Mouse (Mus musculus) activated CD4-positive, CD25-positive, alpha-beta regulatory T cell, adult 4 months (primary cell): ENCODE results near the gene Agmo. TPM values are rescaled to one million over a fixed set of nuclear protein-coding genes. Genes with fewer than 3 reads are reported as not detected.

Source experiments
- ATAC-seq: one replicate; pipeline ENCODE4 v1.8.0; 2017
- polyA plus RNA-seq, 2 experiments: library from polyadenylated mRNA; unstranded; fragments of 100-300 nt; shearing (Covaris generic); gene quantifications; one replicate each; pipeline ENCODE4 v1.2.1; 2017

Agmo gene
- polyA plus RNA-seq, 2 experiments from 2014 or later: 0.52 to 0.83 TPM

GRCm38 (mm10) chr12:37442486-37443013, 201.1 kb downstream of the Agmo start:
- no peak for ATAC-seq

GRCm38 (mm10) chr12:37445255-37445654, 203.8 kb downstream of the Agmo start:
- no peak for ATAC-seq

- ATAC-seq: no peak
These were observed 208.2 kb downstream of the Agmo start for GRCm38 (mm10) chr12:37449597-37449996.

GRCm38 (mm10) chr12:37450366-37451156, 209.1 kb downstream of the Agmo start:
- no peak for ATAC-seq

- ATAC-seq: no peak
These were observed 230.2 kb downstream of the Agmo start for GRCm38 (mm10) chr12:37471631-37472030.

- no peak for ATAC-seq
These were observed 235.4 kb downstream of the Agmo start for GRCm38 (mm10) chr12:37476849-37477248.

- no peak for ATAC-seq
These were observed 246.6 kb downstream of the Agmo start for GRCm38 (mm10) chr12:37487991-37488390.

GRCm38 (mm10) chr12:37498871-37499270, 257.4 kb downstream of the Agmo start:
- ATAC-seq: no peak

GRCm38 (mm10) chr12:37507406-37507805, 266.0 kb downstream of the Agmo start:
- ATAC-seq: no peak

- no peak for ATAC-seq
These were observed 266.4 kb downstream of the Agmo start for GRCm38 (mm10) chr12:37507826-37508225.

GRCm38 (mm10) chr12:37521772-37522171, 280.3 kb downstream of the Agmo start:
- no peak for ATAC-seq

- no peak for ATAC-seq
These were observed 283.2 kb downstream of the Agmo start for GRCm38 (mm10) chr12:37524662-37525061.

- ATAC-seq: no peak
These were observed 299.6 kb downstream of the Agmo start for GRCm38 (mm10) chr12:37540994-37541393.

GRCm38 (mm10) chr12:37558284-37558683, 316.8 kb downstream of the Agmo start:
- ATAC-seq: no peak

GRCm38 (mm10) chr12:37565882-37566596, 324.6 kb downstream of the Agmo start:
- no peak for ATAC-seq

GRCm38 (mm10) chr12:37571922-37572321, 330.5 kb downstream of the Agmo start:
- ATAC-seq: no peak

GRCm38 (mm10) chr12:37582777-37583176, 341.3 kb downstream of the Agmo start:
- ATAC-seq: no peak

GRCm38 (mm10) chr12:37592853-37593252, 351.4 kb downstream of the Agmo start:
- no peak for ATAC-seq

GRCm38 (mm10) chr12:37612837-37613236, 371.4 kb downstream of the Agmo start:
- no peak for ATAC-seq

- ATAC-seq: no peak
These were observed 373.3 kb downstream of the Agmo start for GRCm38 (mm10) chr12:37614769-37615168.

- ATAC-seq: no peak
These were observed 382.6 kb downstream of the Agmo start for GRCm38 (mm10) chr12:37624078-37624477.
